Mouse (Mus musculus) heart, embryonic 10.5 days (tissue): ENCODE data around the gene Ifit1. TPM values are rescaled to one million over a fixed set of nuclear protein-coding genes. Genes with fewer than 3 reads are reported as not detected.

Experiments
- polyA plus RNA-seq: library from polyadenylated mRNA; unstranded; fragments of >200 nt; fragmentation: Nextera tagmentation; extraction: Ambion mirVana; gene quantifications from 2 replicates; pipeline ENCODE4 v1.2.1, GENCODE M21; 2016

Ifit1 gene
- polyA plus RNA-seq, 1 experiment from 2014 or later = 0.10 TPM

Other genes starting within 250 kb of the Ifit1 start
- 2.5 and 3.0 TPM in 2 replicates for gene Ch25h, start 165.7 kb upstream of the Ifit1 start, polyA plus RNA-seq
- gene Lipa, start 113.4 kb upstream of the Ifit1 start, polyA plus RNA-seq = 32.3 and 39.3 TPM in 2 replicates
- gene Ifit2, start 90.2 kb upstream of the Ifit1 start, polyA plus RNA-seq = 4.7 and 5.3 TPM in 2 replicates
- 0.16 and 0.21 TPM in 2 replicates for gene Ifit3, start 57.3 kb upstream of the Ifit1 start, polyA plus RNA-seq
- gene Ifit1bl1, start 38.9 kb upstream of the Ifit1 start, polyA plus RNA-seq = 0.94 and 1.1 TPM in 2 replicates
- 0.07 TPM in 1 of 2 replicates, not detected in the other for gene Ifit3b, start 32.9 kb upstream of the Ifit1 start, polyA plus RNA-seq
- 0.38 and 0.42 TPM in 2 replicates for gene Ifit1bl2, start 128 bp upstream of the Ifit1 start, polyA plus RNA-seq
- 19.3 and 35.1 TPM in 2 replicates for gene Slc16a12, start 106.4 kb downstream of the Ifit1 start, polyA plus RNA-seq
- gene Pank1, start 238.6 kb downstream of the Ifit1 start, polyA plus RNA-seq = 7.7 and 8.8 TPM in 2 replicates